Mouse (Mus musculus) midbrain, embryonic 11.5 days (tissue): Measurements from ENCODE around the gene Rsph14. TPM values are rescaled to one million over a fixed set of nuclear protein-coding genes. Genes with fewer than 3 reads are reported as not detected.

Experiments
- ATAC-seq: fragments of 200-750 bp; cut with Nextera tagmentation; 2 replicates; pipeline ENCODE4 v1.8.0; 2017; ENCODE audit warnings: moderate TSS enrichment, moderate library complexity; ENCODE audit not compliant: low FRiP score
- DNase-seq: peaks from one replicate; pipeline ENCODE4 v3.0.0; 2015; ENCODE audit warnings: low spot score; ENCODE audit errors: missing footprints
- H3K27ac ChIP-seq: fragments of 300-500 bp; sonication (generic); 2 replicates; pipeline ENCODE4 v1.5.1; 2014; ENCODE audit warnings: low read depth, low read length
- H3K27me3 ChIP-seq: fragments of 300-500 bp; sonication (generic); 2 replicates; pipeline ENCODE4 v1.6.1; 2014; ENCODE audit warnings: mild to moderate bottlenecking, low read length, moderate library complexity, mixed read lengths; ENCODE audit not compliant: control insufficient read depth, insufficient read depth
- H3K36me3 ChIP-seq: fragments of 300-500 bp; sonication (generic); 2 replicates; pipeline ENCODE4 v1.6.1; 2014; ENCODE audit warnings: mild to moderate bottlenecking, low read length, moderate library complexity, mixed read lengths; ENCODE audit not compliant: control insufficient read depth, insufficient read depth
- H3K4me1 ChIP-seq: fragments of 300-500 bp; sonication (generic); 2 replicates; pipeline ENCODE4 v1.6.1; 2014; ENCODE audit warnings: low read length; ENCODE audit not compliant: control insufficient read depth, insufficient read depth
- H3K4me2 ChIP-seq: fragments of 300-500 bp; sonication (generic); 2 replicates; pipeline ENCODE4 v1.6.1; 2014; ENCODE audit warnings: mild to moderate bottlenecking, moderate library complexity
- H3K4me3 ChIP-seq: fragments of 300-500 bp; sonication (generic); 2 replicates; pipeline ENCODE4 v1.5.1; 2014; ENCODE audit warnings: low read depth, low read length
- H3K9ac ChIP-seq: fragments of 300-500 bp; sonication (generic); 2 replicates; pipeline ENCODE4 v1.6.1; 2014; ENCODE audit warnings: low read length
- H3K9me3 ChIP-seq: fragments of 300-500 bp; sonication (generic); 2 replicates; pipeline ENCODE4 v1.6.1; 2016; ENCODE audit warnings: low read length; ENCODE audit not compliant: control insufficient read depth
- WGBS: fragments of 180-500 bp; shearing (Covaris S2); extraction: QIAGEN DNeasy Blood & Tissue Kit; methylation state at CpG from one replicate; pipeline ENCODE4 v1.1.7; 2014; 5-methylcytosine and 5-hydroxymethylcytosine counted together
- polyA plus RNA-seq: library from polyadenylated mRNA; unstranded; fragments of >200 nt; fragmentation: Nextera tagmentation; extraction: Ambion mirVana; gene quantifications from 2 replicates; pipeline ENCODE4 v1.2.1, GENCODE M21; 2014

Rsph14 gene
- polyA plus RNA-seq: not detected in 2 replicates

- H3K4me2 ChIP-seq: peak within 1 kb of the TSS; percentile 12; the same call in 1 of the 2 replicates
- peak; percentile 25 for ATAC-seq
- peaks cover 11% of the 10 kb centered on the region for H3K4me1 ChIP-seq
- H3K4me3 ChIP-seq: no peak within 1 kb of the TSS
- H3K36me3 ChIP-seq: no peaks in the 10 kb centered on the region
- no peak within 1 kb of the TSS for H3K27ac ChIP-seq
- H3K27me3 ChIP-seq: no peaks in the 10 kb centered on the region; the same call in 1 of the 2 replicates
- H3K9me3 ChIP-seq: no peaks in the 10 kb centered on the region
- 28% methylated on average over 10 of the region's 10 CpGs for WGBS
- H3K9ac ChIP-seq: no peak within 1 kb of the TSS
- DNase-seq: peak; percentile 92
These were observed at the start of gene Rsph14 for GRCm38 (mm10) chr10:75032395-75032794. Gene Rsph14, minus strand, starts transcription at chr10:75032586.

- ATAC-seq: no peak; the same call in 1 of the 2 replicates
These were observed 46.1 kb upstream of the Rsph14 start for GRCm38 (mm10) chr10:75078174-75079128.

GRCm38 (mm10) chr10:75075665-75076064 is 43.3 kb upstream of the Rsph14 start:
- Histone ChIP-seq H3K4me1 (no peaks in the 10 kb centered on the region; the same call in 1 of the 2 replicates), H3K9me3 (no peaks in the 10 kb centered on the region), H3K4me3 (no peak overlapping the region), H3K36me3 (no peaks in the 10 kb centered on the region), H3K9ac (no peak overlapping the region), H3K27ac (no peak overlapping the region), H3K4me2 (no peak overlapping the region), H3K27me3 (no peaks in the 10 kb centered on the region)
- 82% methylated on average over 5 of the region's 5 CpGs for WGBS
- ATAC-seq: no peak
- peak; percentile 35 for DNase-seq

More at GRCm38 (mm10) chr10:75078174-75079128, 46.1 kb upstream of the Rsph14 start:
- no peak overlapping the region for H3K4me2 ChIP-seq
- no peaks in the 10 kb centered on the region for H3K9me3 ChIP-seq
- no peaks in the 10 kb centered on the region; the same call in 1 of the 2 replicates for H3K4me1 ChIP-seq
- DNase-seq: peak; percentile 66
- H3K27ac ChIP-seq: no peak overlapping the region
- H3K4me3 ChIP-seq: no peak overlapping the region
- 86% methylated on average over 14 of the region's 14 CpGs for WGBS
- H3K9ac ChIP-seq: no peak overlapping the region
- no peaks in the 10 kb centered on the region for H3K27me3 ChIP-seq
- no peaks in the 10 kb centered on the region for H3K36me3 ChIP-seq

GRCm38 (mm10) chr10:75070281-75070976 is 38.0 kb upstream of the Rsph14 start:
- H3K4me2 ChIP-seq: no peak overlapping the region
- H3K9me3 ChIP-seq: no peaks in the 10 kb centered on the region
- no peak overlapping the region for H3K4me3 ChIP-seq
- WGBS: 80% methylated on average over 11 of the region's 11 CpGs
- ATAC-seq (no peak), DNase-seq (no peak)
- H3K27me3 ChIP-seq: no peaks in the 10 kb centered on the region
- no peak overlapping the region for H3K27ac ChIP-seq
- no peaks in the 10 kb centered on the region for H3K36me3 ChIP-seq
- no peak overlapping the region for H3K9ac ChIP-seq
- H3K4me1 ChIP-seq: 0 out of 2 replicates have a peak, but pooled peaks cover 4% of the 10 kb centered on the region

- no peaks in the 10 kb centered on the region for H3K9me3 ChIP-seq
- H3K27ac ChIP-seq: no peak overlapping the region
- H3K27me3 ChIP-seq: no peaks in the 10 kb centered on the region
- no peak overlapping the region for H3K9ac ChIP-seq
- 0 out of 2 replicates have a peak, but pooled peaks cover 5% of the 10 kb centered on the region for H3K4me1 ChIP-seq
- no peak overlapping the region for H3K4me2 ChIP-seq
- no peak for DNase-seq
- H3K4me3 ChIP-seq: no peak overlapping the region
- 69% methylated on average over 12 of the region's 12 CpGs for WGBS
- no peak for ATAC-seq
- H3K36me3 ChIP-seq: no peaks in the 10 kb centered on the region
These were observed 36.4 kb upstream of the Rsph14 start for GRCm38 (mm10) chr10:75068624-75069328.

- ATAC-seq: no peak
- Histone ChIP-seq H3K9me3 (no peaks in the 10 kb centered on the region), H3K9ac (no peak overlapping the region), H3K4me2 (no peak overlapping the region), H3K27ac (no peak overlapping the region), H3K36me3 (no peaks in the 10 kb centered on the region), H3K4me1 (peaks cover 12% of the 10 kb centered on the region; the same call in 1 of the 2 replicates), H3K4me3 (no peak overlapping the region), H3K27me3 (no peaks in the 10 kb centered on the region)
- DNase-seq: no peak
- 72% methylated on average over 2 of the region's 2 CpGs for WGBS
These were observed 35.7 kb upstream of the Rsph14 start for GRCm38 (mm10) chr10:75068086-75068485.

- DNase-seq (no peak), ATAC-seq (no peak)
- Histone ChIP-seq H3K36me3 (no peaks in the 10 kb centered on the region), H3K4me1 (peaks cover 15% of the 10 kb centered on the region; the same call in 1 of the 2 replicates), H3K9me3 (no peaks in the 10 kb centered on the region), H3K4me3 (no peak overlapping the region), H3K4me2 (no peak overlapping the region), H3K9ac (no peak overlapping the region), H3K27ac (no peak overlapping the region), H3K27me3 (no peaks in the 10 kb centered on the region)
These were observed 35.1 kb upstream of the Rsph14 start for GRCm38 (mm10) chr10:75067446-75067845.

- Histone ChIP-seq H3K4me3 (no peak overlapping the region), H3K27me3 (peaks cover 5% of the 10 kb centered on the region; the same call in 1 of the 2 replicates), H3K9me3 (no peaks in the 10 kb centered on the region), H3K4me1 (peaks cover 28% of the 10 kb centered on the region), H3K4me2 (no peak overlapping the region), H3K9ac (no peak overlapping the region), H3K27ac (no peak overlapping the region), H3K36me3 (no peaks in the 10 kb centered on the region)
- 85% methylated on average over 6 of the region's 6 CpGs for WGBS
- no peak for ATAC-seq
- DNase-seq: no peak
These were observed 33.3 kb upstream of the Rsph14 start for GRCm38 (mm10) chr10:75065691-75066090.
